Mouse (Mus musculus) monocyte, adult 2 months (primary cell): ENCODE measurements around the gene Senp6.
"Not testable (repeated sequence)": the region's sequence is repeated elsewhere in the genome, so short reads cannot be mapped to it uniquely, and the experiment has no call there.

Source experiments
- DNase-seq, 2 experiments: peaks; one replicate each; pipeline ENCODE4 v3.0.0; 2022; ENCODE audit warnings: low spot score in 2 of 2, low read depth in 1 of 2

Senp6 gene

DNA sequence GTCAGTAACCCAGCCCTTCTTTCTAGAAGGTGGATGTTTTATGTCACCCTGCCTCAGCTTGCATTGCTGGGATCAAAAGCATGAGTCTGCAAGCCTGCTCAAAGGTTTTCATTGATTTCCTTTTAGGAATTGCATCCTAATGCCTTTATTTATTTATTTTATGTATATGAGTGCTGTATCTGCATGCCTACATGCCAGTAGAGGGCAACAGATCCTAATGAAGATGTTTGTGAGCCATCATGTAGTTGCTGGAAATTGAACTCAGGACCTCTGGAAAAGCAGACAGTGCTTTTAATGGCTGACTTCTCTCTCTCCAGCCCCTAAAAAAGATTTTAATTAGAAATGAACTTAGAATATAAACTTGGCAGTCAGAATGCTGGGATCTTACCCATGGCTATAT lies 8.2 kb downstream of the Senp6 start:
- DNase-seq: no peak

- DNase-seq: no peak
These were observed 14.2 kb downstream of the Senp6 start for GRCm38 (mm10) chr9:80080941-80081340.

- DNase-seq: no peak
These were observed 17.9 kb downstream of the Senp6 start for GRCm38 (mm10) chr9:80084429-80085092.

GRCm38 (mm10) chr9:80085665-80086064 lies 19.0 kb downstream of the Senp6 start:
- no peak for DNase-seq

DNA sequence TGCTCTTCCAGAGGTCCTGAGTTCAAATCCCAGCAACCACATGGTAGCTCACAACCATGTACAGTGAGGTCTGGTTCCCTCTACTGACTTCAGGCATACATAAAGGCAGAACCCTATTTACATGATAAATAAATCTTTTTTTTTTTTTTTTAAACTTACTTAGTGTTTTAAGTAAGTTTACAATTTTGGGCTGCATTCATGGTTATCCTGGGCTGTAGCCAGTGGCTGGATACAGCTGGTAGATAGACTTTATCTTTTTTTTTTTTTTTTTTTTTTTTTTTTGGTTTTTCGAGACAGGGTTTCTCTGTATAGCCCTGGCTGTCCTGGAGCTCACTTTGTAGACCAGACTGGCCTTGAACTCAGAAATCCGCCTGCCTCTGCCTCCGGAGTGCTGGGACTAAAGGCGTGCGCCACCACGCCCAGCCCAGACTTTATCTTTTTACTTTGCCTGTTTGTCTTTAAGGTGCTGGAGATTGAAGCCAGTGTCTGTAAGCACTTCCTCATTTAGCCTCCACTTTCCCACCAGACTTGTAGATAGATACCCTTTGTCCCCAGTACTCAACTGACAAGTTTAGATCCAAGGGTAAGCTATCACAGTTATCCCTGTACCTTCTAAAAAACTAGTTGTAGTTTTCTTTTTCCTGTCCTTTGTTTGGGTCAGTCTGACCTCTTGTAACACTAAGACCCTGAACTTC lies 19.7 kb downstream of the Senp6 start:
- DNase-seq: not testable (repeated sequence)

DNA sequence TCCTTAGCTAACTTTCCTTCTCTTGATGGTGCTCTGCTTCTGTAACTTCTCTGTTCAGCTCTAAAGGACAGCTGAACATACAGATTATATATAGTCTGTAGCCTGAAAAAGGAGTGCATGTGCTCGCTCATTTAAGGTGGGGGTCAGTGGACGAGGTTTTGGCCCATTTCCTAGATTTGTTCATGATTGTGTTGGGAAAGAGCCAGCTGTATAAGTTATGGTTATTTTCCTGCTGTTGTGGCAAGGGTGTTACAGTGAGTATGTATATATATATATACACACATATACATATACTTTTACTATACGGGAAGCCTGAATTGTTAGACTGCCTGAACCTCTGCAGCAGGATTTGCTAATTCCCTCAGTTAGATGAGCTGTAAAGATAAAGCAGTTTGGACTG lies 22.7 kb downstream of the Senp6 start:
- DNase-seq: no peak

DNA sequence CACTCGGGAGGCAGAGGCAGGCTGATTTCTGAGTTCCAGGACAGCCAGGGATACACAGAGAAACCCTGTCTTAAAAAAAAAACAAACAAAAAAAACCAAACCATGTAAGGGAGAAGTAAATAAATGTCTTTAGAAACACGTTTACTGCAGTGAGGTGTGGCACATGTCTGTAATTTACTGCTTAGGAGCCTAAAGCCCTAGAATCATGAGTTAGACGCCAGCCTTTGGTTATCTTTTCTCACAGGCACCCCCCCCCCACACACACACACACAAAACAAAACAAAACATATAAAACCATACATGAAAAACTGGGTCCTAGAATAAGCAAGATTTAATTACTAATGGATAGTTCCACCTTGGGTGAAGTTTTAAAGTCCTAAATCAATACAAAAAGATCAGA lies 29.6 kb downstream of the Senp6 start:
- no peak for DNase-seq

DNA sequence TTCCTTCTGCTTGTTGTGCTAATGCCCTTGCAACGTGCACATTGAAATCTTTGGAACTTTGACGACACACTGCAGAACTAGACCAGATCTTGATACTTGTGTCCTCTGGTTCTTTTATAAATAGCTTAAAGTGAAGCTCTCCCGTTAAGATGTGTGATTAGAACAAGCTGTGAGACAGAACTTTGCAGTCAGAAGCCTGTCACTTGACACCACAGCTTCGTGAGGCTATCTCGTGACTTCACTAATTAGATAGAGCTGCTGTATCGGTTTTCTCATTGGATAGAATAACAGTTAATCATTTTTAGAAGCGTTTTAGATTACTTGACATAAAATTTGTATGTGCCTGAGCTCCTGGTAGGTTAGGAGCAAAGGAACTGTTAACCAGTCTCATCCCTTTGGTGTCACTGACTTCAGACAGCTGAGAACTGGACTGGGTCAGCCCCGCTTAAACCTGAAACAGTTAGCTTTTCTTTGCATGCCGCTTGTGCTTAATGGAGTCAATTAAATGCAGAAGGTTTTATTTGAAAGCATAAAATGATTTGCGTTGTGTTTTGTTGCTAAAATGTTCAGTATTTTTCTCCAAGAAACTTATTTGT lies 79.4 kb downstream of the Senp6 start:
- DNase-seq: no peak

GRCm38 (mm10) chr9:80149594-80149993 lies 82.9 kb downstream of the Senp6 start:
- no peak for DNase-seq

DNA sequence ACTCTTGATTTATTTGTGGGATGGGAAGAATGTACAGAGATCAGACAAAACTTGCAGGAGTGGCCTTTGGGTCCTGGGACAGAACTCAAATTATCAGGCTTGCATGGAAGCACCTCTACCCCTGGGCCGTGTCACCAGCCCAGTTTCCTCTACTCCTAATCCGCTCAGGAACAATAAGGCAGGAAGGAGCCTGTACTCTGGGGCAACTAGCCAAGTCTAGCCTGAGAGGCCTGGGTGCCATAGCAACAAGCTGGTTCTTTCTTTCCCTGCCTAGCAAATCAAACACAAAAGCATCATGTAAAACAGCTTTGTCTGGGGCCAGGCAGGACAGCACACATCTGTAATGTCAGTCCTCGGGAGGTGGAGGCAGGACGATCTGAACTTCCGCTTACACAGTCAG lies 88.6 kb downstream of the Senp6 start:
- DNase-seq: no peak

DNA sequence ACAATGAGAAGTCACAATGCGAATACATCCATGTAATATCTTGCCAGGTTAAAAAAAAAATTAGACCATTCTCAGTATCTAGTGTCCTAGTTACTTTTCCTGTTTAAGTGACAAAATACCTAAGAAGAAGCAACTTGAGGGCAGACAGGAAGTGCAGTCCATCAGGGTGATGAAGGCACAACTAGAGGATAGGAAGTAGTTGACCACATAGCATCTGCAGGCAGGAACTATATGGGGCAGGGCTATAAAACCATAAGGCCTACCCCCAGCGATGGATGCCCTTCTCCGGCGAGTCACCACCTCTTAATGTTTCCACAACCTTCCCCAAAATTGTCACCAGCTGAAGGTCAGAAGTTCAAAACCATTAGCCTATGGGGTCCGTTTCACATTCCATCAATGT lies 90.1 kb downstream of the Senp6 start:
- DNase-seq: no peak

GRCm38 (mm10) chr9:80157840-80158465 lies 91.2 kb downstream of the Senp6 start:
- DNase-seq: no peak

DNA sequence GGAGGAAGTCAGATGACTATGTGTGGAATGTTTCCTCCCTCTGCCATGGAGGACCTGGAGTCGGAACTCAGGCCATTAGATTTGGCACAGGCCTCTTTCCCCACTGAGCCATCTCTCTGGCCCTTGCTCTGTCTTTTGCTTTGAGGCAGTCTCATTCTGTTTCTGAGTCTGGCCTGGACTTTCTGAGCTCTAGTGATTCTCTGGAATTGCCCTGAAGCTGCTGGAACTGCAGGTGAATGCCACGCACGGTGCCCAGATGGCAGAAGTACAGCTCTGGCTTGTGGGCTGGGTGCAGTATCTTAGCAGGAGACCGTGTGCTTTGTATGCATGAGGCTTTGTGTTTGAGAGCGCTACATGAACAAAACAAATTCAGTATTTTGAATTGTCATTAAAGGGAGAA lies 92.2 kb downstream of the Senp6 start:
- no peak for DNase-seq

DNA sequence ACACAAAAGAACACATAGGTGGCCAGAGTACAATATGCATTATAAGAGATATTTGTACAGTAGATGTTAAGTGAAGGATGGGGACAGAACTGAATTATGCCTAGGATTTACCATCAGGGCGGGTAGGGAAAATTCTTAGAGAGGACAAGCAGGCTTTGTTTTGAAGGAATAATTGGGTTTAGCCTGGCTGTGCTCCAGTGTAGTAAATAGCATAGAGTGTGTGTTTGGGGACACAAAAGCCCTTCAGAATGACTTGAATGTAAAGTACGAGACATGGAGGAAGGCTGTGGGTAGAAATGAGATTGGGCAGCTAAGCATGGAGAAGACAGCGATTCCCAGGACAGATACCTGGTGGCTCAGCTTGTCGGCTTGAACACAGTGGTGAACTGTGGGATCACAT lies 94.7 kb downstream of the Senp6 start:
- DNase-seq: no peak

DNA sequence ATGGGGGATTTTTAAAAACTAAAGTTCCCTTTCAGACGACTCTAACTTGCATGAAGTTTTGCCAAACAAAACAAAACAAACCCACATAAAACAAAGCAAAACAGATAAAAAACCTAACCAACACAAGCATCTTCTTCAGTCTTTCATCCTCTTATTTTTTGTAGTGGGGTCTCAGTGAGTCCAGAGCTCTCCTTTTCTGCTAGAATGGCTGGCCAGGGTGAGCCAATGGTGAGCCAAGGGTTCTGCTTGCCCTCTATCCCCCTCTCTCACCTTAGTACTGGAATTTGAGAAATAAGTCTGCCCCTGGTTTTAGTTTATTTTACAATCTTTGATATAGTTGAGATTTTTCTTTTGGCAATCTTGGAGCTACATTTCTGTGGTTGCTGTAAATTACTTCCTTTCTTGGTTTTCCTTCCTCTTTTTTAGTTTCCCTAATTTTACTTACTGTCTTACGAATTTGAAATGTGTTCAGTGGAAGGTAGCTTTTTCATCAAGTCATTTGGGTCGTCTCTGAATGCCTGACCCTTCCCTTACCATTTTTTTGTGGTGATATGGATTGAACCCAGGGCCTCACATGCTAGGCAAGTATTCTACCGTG lies 96.5 kb downstream of the Senp6 start:
- no peak for DNase-seq

- no peak for DNase-seq
These were observed 97.5 kb downstream of the Senp6 start for GRCm38 (mm10) chr9:80164191-80164590.

DNA sequence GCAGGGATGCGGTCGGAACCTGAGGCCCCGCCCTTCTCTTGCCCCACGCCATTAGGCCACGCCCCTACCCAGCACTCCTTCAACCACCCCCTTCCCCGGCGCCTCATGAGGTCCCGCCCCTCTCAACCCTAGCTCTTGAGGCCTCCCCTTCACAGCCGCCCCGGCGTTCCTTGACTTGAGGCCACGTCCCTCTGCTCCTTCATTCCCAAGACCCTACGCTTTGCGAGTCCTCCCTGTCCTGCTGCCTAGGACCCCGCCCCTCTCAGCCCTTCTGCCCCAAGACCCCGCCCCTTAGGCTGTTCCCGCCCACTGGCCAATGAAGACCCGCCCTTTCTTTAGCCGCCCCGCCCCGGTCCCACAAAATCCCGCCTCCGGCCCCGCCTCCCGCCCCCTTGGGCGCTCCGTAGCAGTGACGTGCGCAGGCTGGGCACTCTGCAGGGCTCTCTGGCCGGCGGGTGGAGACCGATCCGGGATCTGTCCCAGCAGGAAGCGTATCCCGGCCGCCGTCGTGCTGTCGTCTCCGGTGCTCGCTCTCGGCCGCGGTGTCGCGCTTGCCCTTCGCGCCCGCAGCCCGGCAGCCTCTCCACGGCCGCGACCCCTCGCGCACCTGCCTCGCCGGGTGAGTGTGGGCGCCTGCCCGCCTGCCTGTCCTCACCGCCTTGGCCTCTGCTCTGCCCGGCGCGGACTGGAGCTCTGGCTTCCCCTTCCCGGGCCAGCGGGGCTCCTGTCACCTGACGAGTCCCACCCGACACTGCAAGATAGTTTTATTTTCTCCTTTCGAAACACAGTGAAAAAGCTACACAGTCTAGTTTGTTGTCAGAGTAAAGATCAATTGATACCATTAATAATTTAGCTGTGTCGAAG lies 98.1 kb downstream of the Senp6 start, which contains the start of gene Myo6:
Myo6 (plus strand) TSS at position 421 of the 864 bp plus-strand sequence.
- peak; percentile 29 to 49 for DNase-seq

- no peak for DNase-seq
These were observed 99.0 kb downstream of the Senp6 start for GRCm38 (mm10) chr9:80165690-80166089.

DNA sequence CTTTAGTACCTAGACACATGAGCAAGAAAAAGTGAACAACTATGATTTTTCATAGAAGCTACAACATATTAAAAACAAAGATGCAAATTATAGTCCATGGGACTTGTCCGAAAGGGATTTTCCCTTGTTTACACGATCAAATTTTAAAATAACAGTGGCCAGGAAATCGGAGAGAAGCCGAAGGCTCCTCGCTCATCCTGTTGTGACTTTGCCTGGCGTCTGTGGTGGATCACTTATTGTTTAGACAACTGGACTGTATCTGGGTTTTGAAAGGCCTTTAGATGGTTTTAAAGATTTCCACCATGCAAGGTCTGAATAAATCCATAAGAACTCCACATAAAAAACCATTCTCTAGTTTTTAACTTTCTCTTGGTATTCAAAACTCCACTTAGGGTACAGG lies 99.7 kb downstream of the Senp6 start:
- DNase-seq: no peak

- DNase-seq: no peak
These were observed 100.4 kb downstream of the Senp6 start for GRCm38 (mm10) chr9:80167089-80167488.

DNA sequence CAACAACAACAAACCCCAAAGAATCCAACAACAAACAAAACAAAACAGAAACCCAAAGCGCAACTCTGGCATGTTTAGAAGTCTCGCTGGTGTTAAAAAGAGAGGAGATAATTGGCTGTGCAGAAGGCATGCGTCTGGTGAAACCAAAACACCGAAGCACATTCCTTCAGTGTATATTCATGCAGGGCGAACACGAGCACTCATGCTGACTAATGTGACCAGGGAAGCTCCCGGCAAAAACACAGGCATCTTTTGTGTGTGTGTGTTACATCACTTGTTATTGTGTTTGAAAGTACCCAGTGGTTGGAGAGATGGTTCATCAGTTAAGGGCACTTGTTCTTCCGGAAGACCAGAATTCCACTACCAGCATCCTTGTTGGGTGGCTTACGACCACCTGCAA lies 102.8 kb downstream of the Senp6 start:
- DNase-seq: no peak
